Mouse (Mus musculus) liver, embryonic 16.5 days (tissue): ENCODE measurements around the gene Tuba3a. TPM values are rescaled to one million over a fixed set of nuclear protein-coding genes. Genes with fewer than 3 reads are reported as not detected.
A peak's percentile ranks its signal among the peaks of the same experiment; 100 is the strongest.
"Not testable (repeated sequence)": the region's sequence is repeated elsewhere in the genome, so short reads cannot be mapped to it uniquely, and the experiment has no call there.

Source experiments
- ATAC-seq: fragments of 200-750 bp; cut with Nextera tagmentation; 2 replicates; pipeline ENCODE4 v1.8.0; 2017; ENCODE audit warnings: low read depth, mild to moderate bottlenecking, moderate number of reproducible peaks, moderate library complexity
- H3K27ac ChIP-seq: fragments of 300-500 bp; sonication (generic); 2 replicates; pipeline ENCODE4 v1.5.1; 2014; ENCODE audit warnings: mild to moderate bottlenecking, low read length
- H3K27me3 ChIP-seq: fragments of 300-500 bp; sonication (generic); 2 replicates; pipeline ENCODE4 v1.6.1; 2014; ENCODE audit warnings: low read depth, low read length, mixed read lengths; ENCODE audit not compliant: control insufficient read depth, insufficient read depth
- H3K36me3 ChIP-seq: fragments of 300-500 bp; sonication (generic); 2 replicates; pipeline ENCODE4 v1.6.1; 2014; ENCODE audit warnings: mild to moderate bottlenecking; ENCODE audit not compliant: control insufficient read depth, insufficient read depth
- H3K4me1 ChIP-seq: fragments of 300-500 bp; sonication (generic); 2 replicates; pipeline ENCODE4 v1.6.1; 2014; ENCODE audit warnings: low read depth, low read length, mixed read lengths; ENCODE audit not compliant: control insufficient read depth
- H3K4me2 ChIP-seq: fragments of 300-500 bp; sonication (generic); 2 replicates; pipeline ENCODE4 v1.6.1; 2014; ENCODE audit warnings: low read depth, low read length, mixed read lengths
- H3K4me3 ChIP-seq: fragments of 300-500 bp; sonication (generic); 2 replicates; pipeline ENCODE4 v1.5.1; 2014; ENCODE audit warnings: low read depth, mild to moderate bottlenecking, low read length
- H3K9ac ChIP-seq: fragments of 300-500 bp; sonication (generic); 2 replicates; pipeline ENCODE4 v1.6.1; 2014; ENCODE audit warnings: low read depth, low read length
- H3K9me3 ChIP-seq: fragments of 300-500 bp; sonication (generic); replicated peaks from 2 replicates; pipeline ENCODE4 v1.6.1; 2016; ENCODE audit warnings: low read length; ENCODE audit not compliant: control insufficient read depth
- WGBS: fragments of 180-500 bp; shearing (Covaris S2); extraction: QIAGEN DNeasy Blood & Tissue Kit; methylation state at CpG from one replicate; pipeline ENCODE4 v1.1.7; 2014; ENCODE audit not compliant: insufficient replicate concordance; 5-methylcytosine and 5-hydroxymethylcytosine counted together
- polyA plus RNA-seq: library from polyadenylated mRNA; unstranded; fragments of >200 nt; fragmentation: Nextera tagmentation; extraction: Ambion mirVana; gene quantifications from 2 replicates; pipeline ENCODE4 v1.2.1, GENCODE M21; 2015

Gene Tuba3a
- polyA plus RNA-seq, 1 experiment from 2014 or later = not detected

GRCm38 (mm10) chr6:125284250-125284649, 1.6 kb downstream of the Tuba3a start:
- WGBS = 48% methylated on average over 8 of the region's 8 CpGs
- H3K27ac ChIP-seq = no peak overlapping the region
- H3K4me1 ChIP-seq = no peaks in the 10 kb centered on the region
- 0 out of 2 replicates have a peak, but pooled peaks cover 3% of the 10 kb centered on the region for H3K9me3 ChIP-seq
- H3K4me2 ChIP-seq = no peak overlapping the region
- no peaks in the 10 kb centered on the region for H3K27me3 ChIP-seq
- H3K9ac ChIP-seq = no peak overlapping the region
- ATAC-seq = no peak
- H3K36me3 ChIP-seq = no peaks in the 10 kb centered on the region
- H3K4me3 ChIP-seq = no peak overlapping the region

- H3K9me3 ChIP-seq, H3K9ac ChIP-seq, ATAC-seq, H3K4me1 ChIP-seq, H3K36me3 ChIP-seq, H3K4me3 ChIP-seq, H3K27ac ChIP-seq, H3K4me2 ChIP-seq, H3K27me3 ChIP-seq: not testable (repeated sequence)
- WGBS = 79% methylated on average over 13 of the region's 13 CpGs
These were observed 3.1 kb downstream of the Tuba3a start for GRCm38 (mm10) chr6:125282721-125283120.

- 40% methylated on average over 8 of the region's 8 CpGs for WGBS
These were observed 6.1 kb downstream of the Tuba3a start for GRCm38 (mm10) chr6:125279729-125280128.

GRCm38 (mm10) chr6:125274841-125275563, 10.8 kb downstream of the Tuba3a start:
- no peak overlapping the region for H3K4me2 ChIP-seq
- H3K4me1 ChIP-seq = peaks cover 5% of the 10 kb centered on the region
- no peak overlapping the region for H3K9ac ChIP-seq
- H3K4me3 ChIP-seq = no peak overlapping the region
- 47% methylated on average over 15 of the region's 15 CpGs for WGBS
- ATAC-seq = no peak
- no peaks in the 10 kb centered on the region for H3K27me3 ChIP-seq
- H3K9me3 ChIP-seq = no peaks in the 10 kb centered on the region
- no peak overlapping the region for H3K27ac ChIP-seq
- H3K36me3 ChIP-seq = no peaks in the 10 kb centered on the region

More at GRCm38 (mm10) chr6:125279729-125280128, 6.1 kb downstream of the Tuba3a start:
- Histone ChIP-seq H3K4me3 (no peak overlapping the region), H3K27me3 (no peaks in the 10 kb centered on the region), H3K4me1 (no peaks in the 10 kb centered on the region), H3K4me2 (no peak overlapping the region), H3K27ac (no peak overlapping the region), H3K36me3 (no peaks in the 10 kb centered on the region), H3K9ac (no peak overlapping the region), H3K9me3 (0 out of 2 replicates have a peak, but pooled peaks cover 2% of the 10 kb centered on the region)
- ATAC-seq = no peak

- H3K4me1 ChIP-seq = peaks cover 5% of the 10 kb centered on the region
- ATAC-seq = no peak
- no peak overlapping the region for H3K4me3 ChIP-seq
- H3K9me3 ChIP-seq = no peaks in the 10 kb centered on the region
- H3K9ac ChIP-seq = no peak overlapping the region
- no peak overlapping the region for H3K27ac ChIP-seq
- H3K36me3 ChIP-seq = no peaks in the 10 kb centered on the region
- H3K27me3 ChIP-seq = no peaks in the 10 kb centered on the region
- peak overlapping the region; percentile 52; the same call in 1 of the 2 replicates for H3K4me2 ChIP-seq
- 53% methylated on average over 10 of the region's 10 CpGs for WGBS
These were observed 13.5 kb downstream of the Tuba3a start for GRCm38 (mm10) chr6:125272228-125272785.

GRCm38 (mm10) chr6:125271455-125272227, 14.2 kb downstream of the Tuba3a start:
- WGBS = 8% methylated on average over 17 of the region's 17 CpGs
- Histone ChIP-seq H3K4me1 (peaks cover 5% of the 10 kb centered on the region), H3K4me2 (peak overlapping the region; percentile 52), H3K9me3 (no peaks in the 10 kb centered on the region), H3K27ac (peak overlapping the region; percentile 63; the same call in 1 of the 2 replicates), H3K4me3 (peak overlapping the region; percentile 17; the same call in 1 of the 2 replicates), H3K9ac (no peak overlapping the region), H3K36me3 (no peaks in the 10 kb centered on the region), H3K27me3 (no peaks in the 10 kb centered on the region)
- ATAC-seq = peak; percentile 93

- no peaks in the 10 kb centered on the region for H3K27me3 ChIP-seq
- H3K9me3 ChIP-seq = no peaks in the 10 kb centered on the region
- H3K36me3 ChIP-seq = no peaks in the 10 kb centered on the region
- no peak for ATAC-seq
- peaks cover 5% of the 10 kb centered on the region for H3K4me1 ChIP-seq
- H3K4me3 ChIP-seq = no peak overlapping the region
- no peak overlapping the region for H3K9ac ChIP-seq
- 60% methylated on average over 6 of the region's 6 CpGs for WGBS
- no peak overlapping the region for H3K27ac ChIP-seq
- no peak overlapping the region for H3K4me2 ChIP-seq
These were observed 17.0 kb downstream of the Tuba3a start for GRCm38 (mm10) chr6:125268799-125269198.

GRCm38 (mm10) chr6:125267469-125267868, 18.4 kb downstream of the Tuba3a start:
- no peak overlapping the region for H3K9ac ChIP-seq

More at GRCm38 (mm10) chr6:125267469-125267868, 18.4 kb downstream of the Tuba3a start:
- no peak for ATAC-seq
- no peaks in the 10 kb centered on the region for H3K9me3 ChIP-seq
- H3K27me3 ChIP-seq = no peaks in the 10 kb centered on the region
- peaks cover 5% of the 10 kb centered on the region for H3K4me1 ChIP-seq
- H3K4me2 ChIP-seq = no peak overlapping the region
- no peak overlapping the region for H3K27ac ChIP-seq
- H3K4me3 ChIP-seq = no peak overlapping the region
- H3K36me3 ChIP-seq = no peaks in the 10 kb centered on the region
- 64% methylated on average over 3 of the region's 3 CpGs for WGBS
